Mouse (Mus musculus) CD8-positive naive resting alpha-beta T cell, adult 2 months (primary cell): ENCODE measurements at regions not wholly inside any gene's neighbourhood (a gene's known extent, or its start where the extent isn't known, plus 50 kb on each side); places are given as distances from the start of the nearest gene placed in this dataset.

Experiments
- DNase-seq, 2 experiments: peaks; one replicate each; pipeline ENCODE4 v3.0.0; 2022; ENCODE audit warnings: low read depth in 2 of 2, low spot score in 2 of 2

DNA sequence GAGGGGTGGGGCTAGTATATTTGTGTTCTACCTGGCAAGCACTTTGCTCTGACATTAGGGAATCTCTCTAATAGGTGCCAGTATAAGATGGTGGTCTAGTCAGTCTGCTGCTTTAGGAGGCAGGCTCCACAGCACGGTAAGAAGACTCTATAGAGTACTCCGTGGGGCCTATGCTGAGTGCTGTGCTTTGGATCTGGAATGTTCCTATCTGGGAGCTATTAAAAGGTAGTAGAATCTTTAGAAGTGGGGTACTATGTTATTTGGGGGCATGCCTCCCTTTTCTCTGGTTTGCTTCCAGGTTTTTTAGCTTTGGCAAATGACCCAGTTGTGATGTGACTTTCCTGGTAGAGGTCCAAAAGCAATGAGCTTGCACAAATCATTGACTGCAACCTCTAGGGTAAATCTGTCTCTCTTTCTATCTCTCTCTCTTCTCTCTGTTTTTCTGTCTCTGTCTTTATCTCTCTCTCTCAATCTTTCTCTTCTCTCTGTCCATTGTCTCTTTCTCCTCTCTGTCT is 208.6 kb upstream of the Camk1g start:
- no peak for DNase-seq

DNA sequence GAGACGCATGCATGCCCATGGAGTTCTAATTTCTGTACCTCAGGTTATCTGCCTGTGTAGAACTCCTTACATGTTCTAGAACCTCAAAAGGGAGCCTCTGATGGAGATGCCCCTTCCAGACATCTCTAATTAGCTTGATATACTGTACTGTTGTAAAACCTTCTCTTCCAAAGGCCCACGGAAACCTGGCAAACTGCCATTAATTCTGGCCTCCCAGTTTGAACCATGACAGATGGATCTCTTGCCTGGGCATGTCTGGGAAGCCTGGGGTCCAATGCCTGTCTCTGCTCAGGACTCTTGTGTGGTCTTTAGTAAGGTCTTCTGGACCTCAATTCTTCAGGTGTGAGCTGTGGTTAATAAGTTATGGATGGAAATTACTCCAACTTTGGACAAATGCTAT is 207.7 kb upstream of the Camk1g start:
- no peak for DNase-seq

DNA sequence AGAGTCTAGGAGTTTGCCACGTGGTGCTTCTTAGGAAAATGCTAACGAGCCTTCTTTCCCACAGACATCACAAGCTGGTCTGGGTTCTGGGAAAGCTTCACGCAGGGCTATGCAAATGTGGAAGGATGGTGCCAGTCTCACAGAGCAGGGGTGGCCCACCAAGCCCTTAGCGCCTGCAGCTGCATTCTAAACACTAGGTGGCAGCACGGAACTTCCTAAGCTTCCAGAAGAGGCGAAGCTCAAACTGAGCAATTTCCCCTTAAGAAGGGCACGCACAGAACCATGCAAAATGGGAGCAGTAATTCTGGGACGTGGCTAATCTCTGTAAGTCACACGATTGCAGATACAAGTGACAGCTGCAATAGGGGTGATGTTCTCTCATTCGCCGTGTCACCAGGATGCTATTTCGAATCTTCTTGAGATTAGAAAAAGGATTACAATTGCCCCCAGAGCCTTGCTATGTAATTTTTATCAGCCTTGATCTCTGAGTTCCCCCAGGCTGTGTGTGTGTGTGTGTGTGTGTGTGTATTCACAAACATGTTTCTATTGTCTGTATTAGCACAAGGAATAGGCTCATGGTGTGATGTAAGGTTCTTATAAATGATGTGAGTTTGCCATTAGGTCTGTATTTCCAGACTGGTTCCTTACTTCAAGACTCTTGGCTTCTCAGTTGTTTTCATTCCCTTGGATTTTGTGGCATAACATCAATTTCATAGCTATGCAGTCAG is 206.1 kb upstream of the Camk1g start:
- peak; percentile 21 to 47 for DNase-seq

DNA sequence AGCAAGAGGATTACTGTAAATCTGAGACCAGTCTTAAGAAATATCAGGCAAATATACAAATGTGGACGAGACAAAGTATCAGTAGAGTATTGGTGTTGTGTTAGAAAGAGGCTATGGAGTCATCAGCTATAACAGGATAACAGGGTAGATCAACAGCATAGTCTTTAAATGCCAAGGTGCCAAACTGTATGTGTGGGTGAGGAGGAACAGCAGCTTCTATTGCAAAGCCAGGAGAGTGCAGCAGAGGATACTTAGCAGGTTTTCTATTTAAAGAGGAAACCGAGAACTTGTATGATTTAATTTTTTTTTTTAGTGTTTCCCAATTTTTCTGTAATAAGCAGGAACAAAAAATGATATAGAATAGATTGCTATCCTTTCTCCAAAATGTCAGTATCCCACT is 202.7 kb upstream of the Camk1g start:
- DNase-seq: no peak

- no peak for DNase-seq
Measured at GRCm38 (mm10) chr1:193572411-193572810, 202.3 kb upstream of the Camk1g start.

DNA sequence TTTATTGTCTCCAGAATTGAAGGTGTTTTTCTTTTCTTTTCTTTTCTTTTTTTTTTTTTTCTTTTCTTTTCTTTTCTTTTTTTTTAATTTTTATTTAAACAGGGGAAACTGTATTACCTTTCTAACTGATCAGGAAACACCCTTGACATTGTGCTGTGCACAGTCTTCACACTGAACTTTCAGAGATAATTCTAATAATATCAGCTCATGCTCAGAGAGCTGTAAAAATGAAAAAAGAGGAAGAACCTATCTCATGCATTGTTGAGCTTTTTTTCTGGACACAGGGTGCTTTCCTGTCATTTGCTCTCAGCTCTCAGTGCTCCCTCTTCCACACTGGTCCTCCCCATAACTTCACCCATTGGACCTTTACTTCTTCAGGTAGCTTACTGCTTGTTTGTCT is 201.0 kb upstream of the Camk1g start:
- DNase-seq: no peak

- no peak for DNase-seq
Measured at GRCm38 (mm10) chr1:193568586-193569174, 198.6 kb upstream of the Camk1g start.

GRCm38 (mm10) chr1:193567217-193567616 is 197.1 kb upstream of the Camk1g start:
- no peak for DNase-seq

- DNase-seq: no peak
Measured at GRCm38 (mm10) chr1:193564225-193564624, 194.1 kb upstream of the Camk1g start.

GRCm38 (mm10) chr1:193562242-193562641 is 192.1 kb upstream of the Camk1g start:
- no peak for DNase-seq

- DNase-seq: no peak
Measured at GRCm38 (mm10) chr1:193558122-193558521, 188.0 kb upstream of the Camk1g start.

DNA sequence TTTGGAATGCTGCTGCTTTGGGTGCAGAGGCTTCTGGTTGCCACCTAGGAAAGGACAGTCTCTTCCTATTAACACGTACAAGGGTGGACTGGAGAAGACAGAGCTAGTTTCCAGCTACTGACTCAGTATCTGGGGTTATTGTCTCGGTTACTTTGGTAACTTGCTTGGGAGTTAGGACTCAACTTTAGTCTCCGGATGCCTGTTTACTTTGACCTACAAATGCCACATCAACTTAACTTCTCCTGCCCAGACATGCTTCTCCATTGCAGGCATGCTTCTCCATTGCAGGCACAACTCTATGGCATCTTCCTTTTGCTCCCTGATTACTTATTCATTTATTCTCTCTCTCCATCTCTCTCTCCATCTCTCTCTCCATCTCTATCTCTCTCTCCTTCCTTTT is 184.6 kb upstream of the Camk1g start:
- no peak for DNase-seq

DNA sequence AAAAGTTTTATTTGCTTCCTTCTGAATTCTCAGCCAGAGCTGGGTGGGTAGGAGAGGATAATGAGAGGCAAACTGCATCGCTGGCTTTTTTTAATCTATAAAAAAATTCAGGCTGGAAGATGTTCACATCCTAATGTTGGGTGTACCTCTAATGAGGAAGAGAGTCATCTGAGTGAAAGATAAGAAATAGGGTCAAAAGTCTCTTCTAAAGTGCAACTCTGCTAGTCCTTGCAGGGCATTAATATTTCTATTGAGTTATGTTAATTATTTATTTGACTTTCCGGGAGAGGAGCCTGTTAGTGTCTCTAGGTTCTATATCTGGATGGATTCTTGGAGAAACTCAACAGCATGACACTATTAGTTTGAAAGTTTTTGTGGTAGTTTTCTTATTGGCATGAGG is 182.2 kb upstream of the Camk1g start:
- DNase-seq: no peak

DNA sequence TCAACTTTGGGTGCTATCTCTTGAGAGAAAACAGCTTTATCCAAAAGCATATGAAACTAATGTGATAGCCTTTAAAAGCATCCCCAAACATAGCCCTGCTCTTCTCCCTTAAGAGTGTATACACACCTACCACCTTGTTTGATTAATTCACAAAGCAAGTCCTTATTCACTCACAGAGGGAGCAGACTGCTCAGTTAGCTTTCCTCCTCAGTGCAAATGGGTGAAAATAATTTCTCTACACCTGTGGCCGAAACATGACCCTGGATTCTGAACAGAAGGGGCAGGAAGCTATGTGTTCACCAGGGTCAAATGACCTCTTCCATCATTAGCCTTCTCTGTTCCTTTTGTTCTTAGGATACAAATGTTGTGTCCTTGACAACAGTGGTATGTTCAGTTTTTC is 181.2 kb upstream of the Camk1g start:
- DNase-seq: no peak

GRCm38 (mm10) chr1:193550761-193551160 is 180.7 kb upstream of the Camk1g start:
- no peak for DNase-seq

GRCm38 (mm10) chr1:193547356-193547755 is 177.3 kb upstream of the Camk1g start:
- DNase-seq: no peak

GRCm38 (mm10) chr1:193546044-193546432 is 175.9 kb upstream of the Camk1g start:
- DNase-seq: no peak

DNA sequence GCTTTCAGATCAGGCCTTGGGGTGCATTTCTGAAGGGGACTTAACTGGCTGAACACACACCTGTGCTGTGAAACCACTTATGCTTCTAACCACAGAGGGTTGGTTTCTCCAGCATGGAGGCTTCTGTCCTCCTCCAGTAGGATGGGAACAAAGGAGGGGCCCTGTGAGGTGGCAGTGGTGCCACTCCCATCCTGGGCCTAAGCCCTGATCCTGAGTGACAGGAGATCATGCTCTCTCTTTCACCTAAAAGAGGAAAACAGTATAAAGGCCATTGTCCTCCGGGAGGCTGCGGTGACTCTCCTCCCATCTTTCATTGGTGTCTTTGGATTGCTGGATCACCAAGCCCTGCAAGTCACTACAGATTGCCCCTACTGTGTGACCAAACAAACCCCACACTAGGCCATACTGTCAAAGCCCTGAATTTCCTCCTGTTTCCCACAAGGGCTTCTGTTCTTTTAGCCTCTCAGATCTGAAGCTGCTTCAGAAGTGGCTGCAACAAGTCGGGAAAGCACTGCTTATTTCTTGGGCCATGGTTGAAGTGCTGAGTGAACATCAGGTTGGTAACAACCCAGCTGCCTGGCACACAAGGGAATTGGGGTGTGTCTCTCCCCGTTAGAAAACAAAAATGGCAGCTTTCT is 175.4 kb upstream of the Camk1g start:
- no peak for DNase-seq

DNA sequence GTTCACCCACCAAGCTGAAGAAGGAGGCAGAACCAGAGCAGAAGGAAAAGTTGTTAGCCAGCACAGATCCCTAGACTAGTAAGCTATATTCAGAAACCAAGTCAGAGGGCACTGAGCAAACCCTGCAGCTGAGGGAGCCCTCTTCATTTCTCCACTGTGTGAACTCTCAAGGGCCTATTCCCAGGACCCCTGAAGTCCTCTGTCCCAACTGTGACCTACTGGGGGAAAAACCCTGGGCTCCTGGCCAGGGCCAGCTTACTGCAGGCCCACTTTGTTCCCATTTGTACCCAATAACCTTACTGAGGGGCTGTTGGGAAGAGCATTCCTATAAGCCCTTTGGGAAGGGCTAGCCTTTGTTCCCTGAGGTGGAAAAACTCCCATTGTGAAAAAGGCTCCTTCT is 174.7 kb upstream of the Camk1g start:
- DNase-seq: no peak

GRCm38 (mm10) chr1:193543834-193544233 is 173.7 kb upstream of the Camk1g start:
- DNase-seq: no peak

DNA sequence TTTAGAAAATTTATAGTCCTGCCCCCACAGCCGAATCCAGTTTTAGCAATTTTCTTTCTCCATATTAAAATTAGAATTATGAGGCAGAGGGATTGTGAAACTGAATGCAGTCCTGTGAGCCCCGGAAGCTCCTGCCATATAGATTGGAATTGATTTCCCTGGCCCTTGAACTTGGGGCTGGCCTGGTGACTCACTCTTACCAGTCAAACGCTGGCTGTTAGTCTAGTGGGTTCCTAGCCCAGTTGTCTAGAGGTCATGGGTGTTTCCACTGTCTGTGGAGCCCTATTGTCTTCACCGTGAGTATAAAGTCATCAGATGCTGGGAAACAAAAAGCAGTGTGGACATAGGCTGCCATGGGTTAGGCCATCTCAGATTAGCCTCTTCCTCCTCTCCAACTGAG is 173.2 kb upstream of the Camk1g start:
- no peak for DNase-seq

GRCm38 (mm10) chr1:193541934-193542580 is 172.0 kb upstream of the Camk1g start:
- DNase-seq: peak; percentile 11 to 21
